Mouse (Mus musculus) layer of hippocampus, adult 11-12 months (tissue): ENCODE measurements around the gene Usp43.

Experiments used
- DNase-seq: peaks from one replicate; pipeline ENCODE4 v3.0.0; 2022; ENCODE audit warnings: low spot score

Usp43 gene

DNA sequence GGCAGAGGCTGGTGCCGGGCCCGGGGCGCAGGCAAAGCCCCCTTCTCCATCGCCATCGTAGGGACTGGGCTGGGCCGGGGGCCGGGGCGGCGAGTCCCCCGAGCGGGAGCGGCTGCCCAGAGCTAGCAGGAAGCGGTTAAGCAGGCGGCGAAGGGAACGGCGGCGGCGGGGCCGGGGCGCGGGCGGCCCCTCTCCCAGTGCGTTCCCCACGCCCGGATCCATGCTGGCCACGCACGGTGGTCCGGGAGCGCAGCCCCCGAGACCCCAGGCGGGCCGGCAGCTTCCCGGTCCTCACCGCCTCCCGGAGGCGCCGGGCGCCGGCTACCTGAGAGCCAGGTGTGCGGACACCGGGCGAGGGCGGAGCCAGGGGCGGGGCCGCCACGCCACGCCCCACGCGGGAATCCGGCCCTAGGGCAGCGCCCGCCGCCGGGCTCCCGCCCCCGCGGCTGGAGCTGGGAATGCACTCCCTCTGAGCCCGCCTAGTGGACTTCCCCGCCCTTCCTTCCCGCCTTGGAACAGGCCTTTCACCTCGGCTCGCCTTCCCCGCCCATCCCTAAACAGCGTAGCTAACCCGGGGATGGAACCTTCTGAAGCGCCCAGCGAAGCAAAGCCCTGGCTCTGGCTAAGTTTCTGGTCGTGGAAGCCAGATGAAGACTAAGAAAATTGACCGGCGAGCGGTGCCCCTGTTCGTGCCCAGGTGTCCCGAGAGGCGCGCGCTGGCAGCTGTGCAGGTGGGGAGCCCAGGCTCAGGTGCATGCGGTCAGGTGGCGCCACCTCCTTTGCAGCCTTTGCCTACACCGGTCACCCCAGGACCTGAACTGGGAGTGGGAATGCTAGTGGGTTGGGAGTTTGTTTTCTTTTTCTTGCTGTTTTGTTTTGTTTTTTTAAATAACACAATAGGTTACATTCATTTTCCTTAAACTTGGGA is at the start of gene Usp43:
Gene Usp43, minus strand, starts transcription at position 327 of the 928 bp plus-strand sequence.
- DNase-seq = no peak

DNA sequence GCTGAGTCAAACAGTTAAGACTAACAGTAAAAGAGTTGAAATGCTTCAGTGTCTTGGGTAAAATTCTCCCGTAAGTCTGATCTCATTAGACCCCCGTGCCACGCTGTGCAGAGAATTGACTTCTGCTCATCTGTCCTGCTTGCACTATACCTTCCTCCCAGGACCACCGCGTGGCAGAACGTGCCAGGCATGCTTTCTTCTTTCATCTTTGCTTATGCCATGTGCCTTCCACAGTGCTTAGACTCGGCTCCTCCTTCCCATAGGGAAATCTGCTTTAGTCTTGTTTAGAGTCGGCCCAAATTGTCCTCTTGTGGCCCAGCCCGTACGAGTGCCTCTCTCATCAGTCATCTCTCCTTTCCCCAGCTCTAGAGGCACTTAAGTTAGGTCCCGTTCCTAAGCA is 45.9 kb upstream of the Usp43 start:
- no peak for DNase-seq

DNA sequence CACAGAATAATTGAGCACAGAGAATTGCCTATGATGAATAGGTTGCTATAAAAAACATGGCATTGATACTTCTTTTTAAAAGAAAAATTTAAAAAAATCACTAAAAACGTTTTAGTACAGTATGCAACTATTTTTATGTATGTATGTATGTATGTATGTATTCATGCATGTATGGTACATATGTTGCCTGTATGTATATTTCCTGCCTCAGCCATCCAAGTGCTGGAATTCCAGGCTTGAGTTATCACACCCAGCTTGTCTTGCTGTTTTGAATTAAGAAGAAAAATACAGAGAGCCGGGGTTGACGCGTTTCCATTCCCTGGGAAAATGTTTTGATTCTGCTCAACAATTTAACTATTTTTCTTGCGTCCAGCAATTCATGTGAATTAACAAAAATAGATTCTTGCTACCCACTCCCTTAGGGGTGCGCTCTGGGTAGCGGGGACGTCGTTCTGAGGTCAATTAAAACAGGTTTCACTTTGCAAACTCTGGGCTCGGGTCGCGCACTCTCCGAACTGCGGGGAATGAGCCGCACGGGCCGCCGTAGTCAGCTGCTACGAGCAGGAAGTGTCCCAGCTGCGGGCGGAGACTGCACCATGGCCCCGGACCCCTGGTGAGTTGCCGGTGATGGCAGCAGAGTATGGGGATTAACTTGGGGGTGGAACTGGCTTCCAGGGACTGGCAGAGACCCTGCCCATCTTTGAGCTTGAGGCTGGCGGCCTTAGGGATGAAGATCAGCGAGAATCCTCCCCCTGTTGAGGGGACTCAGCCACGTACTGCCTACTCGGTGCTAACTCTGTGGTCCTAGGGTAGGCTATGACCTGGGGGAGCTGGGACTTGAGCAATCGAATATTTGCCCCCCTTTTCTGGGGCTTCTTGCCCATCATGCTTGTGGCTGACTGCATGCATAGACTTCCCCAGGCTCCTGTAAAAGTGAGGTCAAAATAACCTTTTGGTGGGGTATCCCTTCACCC is 44.2 kb upstream of the Usp43 start, which contains the start of gene Stx8:
Gene Stx8, plus strand, starts transcription at position 289 of the 974 bp plus-strand sequence.
- peak; percentile 89 for DNase-seq

DNA sequence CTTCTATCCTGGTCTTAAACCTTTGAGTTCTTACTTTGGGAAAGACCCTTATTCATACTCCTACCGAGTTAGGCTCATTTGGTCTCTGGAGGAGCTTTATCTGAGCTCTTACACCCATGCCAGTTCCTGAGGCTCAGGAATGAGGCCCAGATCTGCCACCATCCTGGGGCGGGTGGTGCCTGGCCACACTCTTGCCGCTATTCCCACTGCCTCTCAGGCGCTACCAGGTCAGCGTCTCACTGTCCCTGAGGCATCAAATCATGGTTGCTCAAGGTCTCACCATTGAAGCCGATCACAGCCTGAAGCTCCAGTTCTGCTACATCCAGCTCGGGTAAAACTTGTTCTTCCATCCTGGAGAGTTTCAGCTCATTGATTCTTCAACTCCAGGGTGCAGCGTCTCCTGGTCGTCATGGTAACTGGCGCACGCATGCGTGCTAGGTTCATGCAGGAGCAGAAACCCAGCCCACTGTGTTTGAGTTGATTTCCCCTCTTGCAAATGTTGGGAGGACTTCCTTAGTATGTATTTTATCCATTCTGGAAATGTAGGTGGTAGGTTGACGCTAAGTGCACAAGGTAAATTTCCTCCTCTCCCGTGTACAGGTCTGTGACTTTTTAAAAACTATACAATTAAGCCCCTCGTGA is 43.4 kb upstream of the Usp43 start, which contains the start of gene Cfap52:
Gene Cfap52, minus strand, starts transcription at position 410 of the 642 bp plus-strand sequence.
- DNase-seq = peak; percentile 90

DNA sequence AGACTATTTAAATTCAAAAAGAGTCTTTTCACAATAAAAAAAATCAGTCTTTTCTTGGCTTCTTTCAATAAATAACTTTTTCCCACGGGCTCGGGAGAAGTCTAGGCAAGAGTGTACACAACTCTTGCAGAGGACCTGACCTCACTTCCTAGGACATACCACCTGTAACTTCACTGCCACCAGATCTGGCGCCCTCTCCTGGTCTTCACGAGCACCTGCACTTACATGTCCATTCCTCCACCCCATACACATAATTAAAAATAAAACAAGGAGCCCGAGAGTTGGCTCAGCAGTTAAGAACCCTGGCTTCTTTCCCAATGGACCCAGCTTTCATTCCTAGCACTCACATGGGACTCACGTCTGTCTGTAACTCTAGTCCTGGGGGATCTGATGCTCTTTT is 42.2 kb upstream of the Usp43 start:
- DNase-seq = no peak

DNA sequence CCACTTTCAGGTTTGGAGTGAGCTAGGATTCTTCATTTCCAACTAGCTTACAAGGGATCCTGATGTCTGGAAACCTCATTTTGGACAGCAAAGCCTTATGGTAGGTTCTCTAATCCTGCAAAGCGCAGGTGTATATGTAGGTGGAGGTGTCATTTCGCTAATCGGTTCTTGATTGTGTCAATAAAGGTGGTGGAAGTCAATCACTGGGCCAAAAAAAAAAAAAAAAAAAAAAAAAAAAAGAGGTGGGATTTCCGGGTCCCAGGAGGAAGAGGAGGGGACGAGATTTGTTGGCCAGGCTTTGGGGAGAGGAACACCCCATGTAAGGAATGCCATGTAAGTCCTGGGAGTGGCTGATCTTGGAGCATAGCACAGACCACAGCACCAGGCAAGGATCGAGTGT is 32.5 kb upstream of the Usp43 start:
- DNase-seq = no peak

DNA sequence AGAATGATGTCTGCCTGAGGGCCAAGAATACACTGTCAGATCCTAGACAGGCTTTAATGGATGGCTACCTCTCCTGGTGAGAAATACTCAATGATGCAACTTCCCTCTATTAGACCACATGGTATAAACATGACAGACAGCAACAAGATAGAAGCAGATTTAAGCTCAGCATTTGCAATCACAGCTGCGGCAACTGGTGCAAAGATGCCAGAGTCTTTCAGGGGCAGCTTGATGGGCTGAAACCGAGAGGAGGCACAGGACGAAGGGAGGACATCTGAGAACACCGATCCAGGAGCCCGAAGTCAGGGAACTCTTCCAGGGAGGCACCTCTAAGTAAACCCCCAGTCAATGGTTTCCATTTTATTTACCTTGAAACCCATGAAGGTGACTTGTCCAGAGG is 31.7 kb upstream of the Usp43 start:
- DNase-seq = no peak

DNA sequence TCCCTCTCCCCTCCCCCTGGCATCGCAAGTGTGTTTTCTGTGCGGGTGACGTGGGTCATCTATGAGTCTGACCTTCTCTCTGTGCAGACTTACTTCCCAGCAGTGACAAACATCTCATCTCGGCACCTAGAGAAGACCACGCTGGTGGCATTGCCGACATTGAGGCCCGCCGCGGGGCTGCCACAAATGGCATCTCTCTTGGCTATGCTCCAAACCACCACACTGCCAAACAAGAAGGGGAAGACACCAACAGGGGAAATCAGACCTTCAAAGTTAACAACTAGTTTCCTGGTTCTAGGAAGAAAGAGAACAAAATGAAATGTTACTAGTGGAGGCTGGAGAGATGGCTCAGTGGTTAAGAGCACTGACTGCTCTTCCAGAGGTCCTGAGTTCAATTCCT is 27.5 kb upstream of the Usp43 start:
- DNase-seq = no peak

DNA sequence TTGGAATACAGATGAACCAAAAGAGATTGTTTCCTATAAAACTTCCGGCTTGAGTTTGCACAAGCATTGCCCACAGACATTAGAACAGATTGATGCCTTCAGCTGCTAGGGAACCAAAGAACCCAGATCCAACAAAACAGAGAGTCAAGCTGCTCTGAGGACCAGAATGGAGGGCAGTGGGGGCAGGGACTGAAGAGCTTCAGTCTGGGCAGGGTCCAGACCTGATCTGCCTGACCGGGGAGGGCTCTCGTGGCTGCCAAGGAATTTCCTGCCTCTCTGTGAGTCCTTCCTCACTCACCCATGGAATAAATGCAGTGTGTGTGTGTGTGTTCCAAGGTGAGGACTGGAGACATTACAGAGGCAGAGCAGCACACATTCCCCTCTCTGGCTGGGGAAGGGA is 26.3 kb upstream of the Usp43 start:
- peak; percentile 30 for DNase-seq

DNA sequence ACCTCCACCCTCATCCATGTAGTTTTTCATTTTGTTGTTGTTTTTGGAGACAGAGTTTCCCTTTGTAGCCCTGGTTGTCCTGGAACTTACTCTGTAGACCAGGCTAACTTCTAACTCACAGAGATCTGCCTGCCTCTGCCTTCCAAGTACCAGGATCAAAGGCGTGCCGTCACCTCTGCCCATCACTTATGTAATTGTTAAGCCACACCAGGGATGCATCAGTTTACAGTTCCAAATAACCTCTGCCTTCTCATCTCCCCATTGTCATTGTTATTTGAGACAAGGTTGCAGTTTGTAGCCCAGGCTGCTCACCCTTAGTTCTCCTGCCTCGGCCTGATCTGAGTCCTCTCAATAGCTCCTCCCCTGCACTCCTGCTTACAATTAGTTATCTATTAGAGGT is 10.2 kb upstream of the Usp43 start:
- DNase-seq = no peak

DNA sequence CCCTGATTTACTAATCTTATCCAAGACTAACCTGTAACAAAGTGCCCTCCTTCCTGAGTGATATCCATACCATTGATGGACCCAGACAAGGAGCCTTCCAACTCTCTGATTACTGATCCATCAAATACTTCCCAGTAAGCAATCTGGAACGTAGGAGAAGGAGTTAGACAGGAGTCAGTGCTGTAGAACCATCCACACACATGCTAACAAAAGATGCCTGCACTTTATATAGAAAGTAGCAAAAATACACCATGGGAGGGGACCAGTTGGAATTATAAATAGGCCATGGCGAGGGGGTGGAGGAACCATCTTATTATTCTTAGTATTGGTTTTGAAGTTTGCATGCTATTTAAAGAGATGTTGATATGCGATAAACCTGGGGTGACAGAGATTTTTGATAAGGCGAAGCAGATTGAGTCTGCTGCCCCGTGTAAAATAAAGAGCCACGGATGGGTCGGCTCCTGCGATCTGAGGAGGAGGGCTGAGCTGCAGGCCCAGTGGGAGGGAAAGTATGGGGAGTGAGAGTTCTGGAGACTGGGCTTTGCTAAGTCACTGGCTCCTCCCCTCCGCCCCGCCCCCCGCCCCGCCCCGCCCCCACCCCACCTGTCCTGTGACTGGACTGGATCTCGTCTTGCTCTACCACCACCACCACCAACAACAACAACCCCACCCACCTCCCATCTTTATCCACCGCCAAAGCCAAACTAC is 4.5 kb upstream of the Usp43 start:
- DNase-seq = no peak

DNA sequence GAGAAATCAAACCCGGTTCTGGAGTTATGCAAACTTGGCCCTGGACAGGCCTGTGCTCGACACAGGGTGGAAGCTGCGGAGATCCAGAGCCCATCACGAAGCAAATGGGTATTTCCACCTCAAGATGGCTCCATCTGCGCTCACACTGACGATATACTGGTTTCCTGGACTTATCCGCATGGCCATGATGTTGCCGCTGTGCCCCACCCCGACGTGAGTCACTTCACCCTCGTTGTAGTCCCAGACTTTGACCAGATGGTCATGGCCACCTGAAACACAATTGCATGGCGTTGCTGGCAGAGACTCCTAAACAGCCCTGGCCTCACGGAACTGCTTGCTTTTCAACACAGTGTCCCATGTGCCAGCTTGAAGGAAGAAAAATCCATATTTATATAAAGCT is 3.0 kb upstream of the Usp43 start:
- no peak for DNase-seq

DNA sequence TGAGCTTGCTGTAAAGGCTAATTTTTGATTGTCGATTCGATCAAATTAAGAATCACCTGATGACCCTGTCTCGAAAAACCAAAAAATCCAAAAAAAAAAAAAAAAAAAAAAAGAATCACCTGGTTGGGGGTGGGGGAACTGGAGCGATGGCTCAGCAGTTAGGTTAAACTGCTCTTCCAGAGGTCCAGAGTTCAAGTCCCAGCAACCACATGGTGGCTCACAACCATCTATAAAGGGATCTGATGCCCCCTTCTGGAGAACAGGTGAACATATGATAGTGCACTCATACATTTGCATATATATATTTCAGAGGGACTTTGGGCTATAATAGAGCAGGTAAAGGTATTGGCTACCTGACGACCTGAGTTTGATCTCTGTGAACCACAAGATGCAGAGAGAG is 1.8 kb upstream of the Usp43 start:
- DNase-seq = no peak

DNA sequence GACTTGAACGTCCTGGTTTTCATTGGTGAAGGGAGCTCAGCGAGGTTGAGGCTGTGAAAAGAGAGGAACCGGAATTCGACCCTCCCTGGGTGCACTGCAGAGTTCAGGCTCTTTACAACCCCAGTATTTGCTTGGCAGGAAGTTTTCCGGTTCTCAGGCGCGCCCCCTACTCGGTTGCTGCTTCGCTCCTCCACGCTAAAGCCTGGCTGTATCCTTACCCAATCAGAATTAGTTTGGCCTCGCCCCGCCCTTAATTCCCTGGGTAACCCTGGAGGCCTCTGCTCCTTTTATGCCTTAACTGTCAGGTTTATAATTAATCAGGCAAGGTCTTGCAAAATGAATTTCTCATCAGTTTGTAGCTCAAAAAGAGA is 787 bp upstream of the Usp43 start:
- peak; percentile 31 for DNase-seq

DNA sequence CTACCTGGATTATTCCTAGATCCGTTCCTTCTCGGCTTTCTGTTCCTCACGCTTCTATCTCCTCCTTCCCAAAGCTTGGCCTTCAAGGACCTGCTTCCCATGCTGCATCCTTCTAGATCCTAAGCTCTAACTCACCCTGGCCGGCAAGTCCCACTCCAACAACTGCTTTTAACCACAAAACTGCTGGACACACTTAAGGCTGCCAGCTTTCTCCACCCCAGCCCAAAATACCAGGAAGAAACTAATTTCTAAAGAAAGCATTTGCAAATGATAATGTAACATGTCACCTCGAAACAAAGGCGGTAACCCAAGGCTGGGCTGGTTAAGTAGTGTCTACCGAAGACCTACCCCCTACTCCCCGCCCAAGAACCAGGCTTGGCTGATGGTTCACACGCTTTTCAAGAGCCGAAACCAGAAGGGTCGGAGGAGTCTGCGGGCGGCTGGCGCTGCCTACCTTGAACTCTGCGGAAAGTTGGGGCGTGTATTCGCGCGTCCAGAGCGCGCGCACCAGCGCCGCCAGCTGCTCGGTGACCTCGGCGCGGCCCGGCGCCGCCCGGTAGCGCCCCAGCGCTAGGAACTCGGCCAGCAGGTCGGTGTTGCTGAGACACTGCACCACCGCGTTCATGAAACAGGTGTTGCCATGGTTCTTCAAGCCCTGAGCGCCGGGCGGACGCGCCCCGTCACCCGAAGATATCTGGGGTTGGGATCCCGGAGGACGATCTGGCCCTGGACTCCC is 694 bp downstream of the Usp43 start:
- DNase-seq = no peak

DNA sequence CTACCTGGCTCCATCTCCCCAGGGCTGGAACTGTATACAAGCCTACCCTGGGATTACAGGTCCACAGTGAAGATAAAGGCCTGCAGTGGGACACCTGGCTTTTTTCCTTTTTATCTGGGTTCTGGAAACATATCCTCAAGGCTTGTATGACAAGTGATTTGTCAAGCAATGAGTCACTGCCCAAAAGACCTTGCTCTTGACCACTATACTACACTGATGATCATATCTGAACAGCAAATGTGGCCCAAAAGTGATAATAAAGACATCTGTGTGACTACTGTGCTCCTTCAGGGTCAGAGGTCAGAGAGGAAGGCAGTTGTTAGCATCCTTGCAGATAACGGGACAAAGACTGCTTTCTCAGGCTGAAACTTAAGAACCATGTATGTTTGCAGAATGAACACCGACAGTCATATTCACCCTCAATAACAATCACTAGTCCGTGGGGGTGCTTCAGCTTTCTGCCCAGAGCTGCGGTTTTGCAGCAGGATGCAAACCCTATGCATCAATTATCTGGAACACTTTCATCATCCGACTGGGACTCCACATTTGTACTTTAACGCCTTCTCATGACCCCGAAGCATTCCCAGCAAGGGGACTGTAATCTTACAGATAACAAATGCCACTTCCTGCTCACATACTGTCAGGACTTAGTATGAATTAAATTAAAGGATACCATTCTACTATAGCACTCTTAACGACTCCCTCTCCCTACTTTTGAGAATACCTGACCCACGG is 1.6 kb downstream of the Usp43 start:
- no peak for DNase-seq

DNA sequence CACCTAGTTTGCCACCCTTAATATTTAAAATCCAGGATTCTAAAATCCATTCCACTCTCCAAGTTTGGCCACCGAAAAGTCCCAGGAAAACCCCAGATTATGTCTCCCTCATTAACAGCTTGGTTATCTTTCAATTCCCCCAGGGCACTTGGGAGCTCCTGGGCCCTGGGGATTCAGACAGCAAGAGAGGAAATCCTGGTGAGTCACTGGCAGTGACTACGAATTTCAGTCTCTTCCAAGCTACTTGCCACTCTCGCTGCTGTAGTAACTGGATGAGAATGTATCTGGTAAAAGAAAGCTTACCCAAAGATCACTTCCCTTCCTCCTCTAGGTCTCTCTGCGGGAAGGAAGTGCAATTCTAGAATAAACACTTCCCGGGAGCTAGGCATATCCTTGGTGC is 2.4 kb downstream of the Usp43 start:
- DNase-seq = no peak

DNA sequence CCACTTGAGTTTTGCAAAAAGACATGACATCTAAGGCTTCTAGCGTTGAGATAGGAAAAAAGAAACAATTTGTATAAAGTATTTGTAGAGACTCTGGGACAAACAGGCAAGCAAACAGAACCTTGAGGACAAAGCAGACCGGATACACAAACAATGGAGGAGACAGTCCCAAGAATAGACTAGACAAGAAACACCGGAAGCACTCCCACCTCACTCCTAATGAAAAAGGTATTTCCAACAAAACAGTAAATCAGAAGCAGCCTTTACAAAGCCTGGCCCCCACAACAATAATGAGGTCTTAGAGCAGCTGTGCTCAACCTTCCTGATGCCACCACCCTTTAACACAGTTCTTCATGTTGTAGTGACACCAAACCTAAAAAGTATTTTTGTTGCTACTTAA is 4.8 kb downstream of the Usp43 start:
- no peak for DNase-seq

DNA sequence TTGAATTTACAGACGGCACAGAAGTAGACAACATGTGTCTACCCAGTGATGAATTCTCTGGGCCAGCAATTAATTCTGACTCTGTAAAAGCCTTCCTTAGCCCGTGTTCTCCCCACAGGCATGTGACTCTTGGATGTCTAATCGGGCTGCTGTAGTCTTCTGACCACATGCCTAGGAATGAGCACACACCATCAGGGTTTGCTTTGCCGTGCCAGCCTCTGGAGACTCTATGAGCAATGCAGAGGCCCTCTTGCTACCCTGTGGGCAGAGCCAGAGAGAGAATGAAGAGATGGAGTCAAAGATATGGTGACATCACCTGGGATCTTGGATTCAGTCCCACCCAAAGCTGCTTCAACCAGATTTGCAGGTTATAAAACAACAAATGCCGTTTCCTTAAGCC is 10.9 kb downstream of the Usp43 start:
- DNase-seq = no peak

DNA sequence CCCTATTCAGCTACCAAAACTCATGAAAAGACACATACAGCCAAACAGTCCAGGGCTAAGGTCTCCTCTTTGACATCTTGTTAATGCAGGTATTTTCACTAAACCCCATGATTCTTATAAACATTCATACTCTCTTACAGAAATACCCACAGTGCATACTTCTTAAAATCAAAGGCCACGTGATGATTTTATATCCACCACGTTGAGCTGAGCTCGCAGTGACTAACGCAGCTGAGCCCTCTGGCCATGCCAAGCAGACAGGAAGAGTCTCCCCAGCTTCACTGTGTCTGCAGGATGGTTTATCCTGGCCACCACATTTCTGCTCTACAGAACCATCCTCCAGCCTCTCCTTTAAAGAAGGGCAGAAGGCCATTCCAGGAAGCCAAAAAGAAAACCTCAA is 18.2 kb downstream of the Usp43 start:
- no peak for DNase-seq
